Mouse (Mus musculus): ENCODE data around the gene Xlr. TPM values are rescaled to one million over a fixed set of nuclear protein-coding genes. Genes with fewer than 3 reads are reported as not detected.

The Xlr gene
- 10.5 TPM for polyA plus RNA-seq (2014; fragmentation: Illumina TruSeq; extraction: RNeasy Lipid Tissue Mini Kit (QIAGEN cat#74804); ENCODE audit: low read depth, low replicate concordance)

GRCm38 (mm10) chrX:53797519-53797918 lies at the start of gene Xlr:
Xlr (minus strand) TSS chrX:53797706.

GRCm38 (mm10) chrX:53776276-53776675 lies 21.2 kb downstream of the Xlr start, which contains the start of gene Zfp36l3:
Zfp36l3 (minus strand) TSS chrX:53776394.

GRCm38 (mm10) chrX:53757736-53758135 lies 39.8 kb downstream of the Xlr start, which contains the start of gene 1700013H16Rik:
1700013H16Rik (minus strand) TSS chrX:53757831.

Other genes starting within 250 kb of the Xlr start
- not detected for gene Rtl8c, start 189.7 kb downstream of the Xlr start, polyA plus RNA-seq (2014; fragmentation: Illumina TruSeq; extraction: RNeasy Lipid Tissue Mini Kit (QIAGEN cat#74804); ENCODE audit: low read depth, low replicate concordance)
- 12.2 TPM for gene Gm14597, start 188.7 kb downstream of the Xlr start, polyA plus RNA-seq (2014; fragmentation: Illumina TruSeq; extraction: RNeasy Lipid Tissue Mini Kit (QIAGEN cat#74804); ENCODE audit: low read depth, low replicate concordance)
- 0.99 TPM for gene Rtl8a, start 154.0 kb downstream of the Xlr start, polyA plus RNA-seq (2014; fragmentation: Illumina TruSeq; extraction: RNeasy Lipid Tissue Mini Kit (QIAGEN cat#74804); ENCODE audit: low read depth, low replicate concordance)
- 0.42 TPM for gene Rtl8b, start 127.3 kb downstream of the Xlr start, polyA plus RNA-seq (2014; fragmentation: Illumina TruSeq; extraction: RNeasy Lipid Tissue Mini Kit (QIAGEN cat#74804); ENCODE audit: low read depth, low replicate concordance)
- gene 4930502E18Rik, start 72.9 kb downstream of the Xlr start, polyA plus RNA-seq (2014; fragmentation: Illumina TruSeq; extraction: RNeasy Lipid Tissue Mini Kit (QIAGEN cat#74804); ENCODE audit: low read depth, low replicate concordance), result 20.7 TPM
- gene 1700013H16Rik, start 39.9 kb downstream of the Xlr start, polyA plus RNA-seq (2014; fragmentation: Illumina TruSeq; extraction: RNeasy Lipid Tissue Mini Kit (QIAGEN cat#74804); ENCODE audit: low read depth, low replicate concordance), result 110 TPM
- gene Zfp36l3, start 21.3 kb downstream of the Xlr start, polyA plus RNA-seq (2014; fragmentation: Illumina TruSeq; extraction: RNeasy Lipid Tissue Mini Kit (QIAGEN cat#74804); ENCODE audit: low read depth, low replicate concordance), result not detected